Mouse (Mus musculus): ENCODE results near the gene Erc2. TPM values are rescaled to one million over a fixed set of nuclear protein-coding genes. Genes with fewer than 3 reads are reported as not detected.
A peak's percentile ranks its signal among the peaks of the same experiment; 100 is the strongest.

The Erc2 gene
- total RNA-seq, 1 experiment from 2014 or later = not detected

DNA sequence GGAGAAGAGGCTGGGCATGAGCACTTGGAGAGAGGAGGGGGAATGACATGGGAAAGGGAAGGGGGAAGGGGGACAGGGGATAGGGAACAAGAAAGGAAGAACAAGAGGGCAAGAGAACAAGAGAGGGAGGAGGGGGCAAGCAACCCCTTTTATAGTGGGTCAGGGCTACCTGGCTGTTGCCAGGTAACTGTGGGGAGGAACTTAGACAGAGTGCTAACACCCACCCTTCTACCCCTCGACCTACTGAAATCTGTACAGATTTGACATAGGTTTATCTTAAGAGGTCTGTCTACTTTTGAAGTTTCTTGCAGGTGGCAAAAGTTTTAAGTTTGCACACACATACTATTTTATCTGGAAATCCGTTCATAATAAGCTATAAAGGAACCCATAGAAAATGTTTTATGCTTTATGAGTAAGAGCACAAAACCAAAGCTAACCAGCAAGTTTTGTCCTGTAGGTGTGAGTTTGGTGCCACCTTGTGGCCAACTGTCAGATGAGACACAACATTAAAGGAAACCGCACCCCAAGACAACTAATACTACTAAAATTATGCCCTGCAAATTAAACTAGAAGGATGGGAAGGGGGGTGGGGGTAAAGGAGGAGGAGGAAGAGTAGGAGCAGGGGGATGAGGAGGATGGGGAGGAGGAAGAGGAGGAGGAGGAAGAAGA lies 119.2 kb downstream of the Erc2 start:
- ATAC-seq (replicated peaks; ENCODE audit: insufficient number of reproducible peaks, low FRiP score, low TSS enrichment, poor library complexity, severe bottlenecking) = no peak

DNA sequence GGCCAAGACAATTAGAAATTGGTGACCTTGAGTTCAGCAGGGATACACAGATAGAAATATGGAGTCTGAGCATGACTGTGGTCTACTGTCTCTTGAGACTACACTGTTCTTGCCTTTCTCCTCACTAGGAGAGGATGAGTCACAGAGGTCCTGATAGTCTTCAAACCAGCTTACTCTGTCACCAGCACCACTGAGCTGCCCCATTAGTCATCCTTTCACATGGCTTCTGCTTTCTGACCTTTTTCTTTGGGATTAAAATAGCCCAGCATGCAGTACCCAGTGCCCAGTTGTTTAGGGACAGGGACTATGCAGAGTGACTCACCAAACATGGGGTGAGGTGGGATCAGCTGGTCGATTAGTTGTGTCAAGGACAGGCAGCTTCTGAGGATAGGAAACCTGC lies 132.1 kb downstream of the Erc2 start:
- ATAC-seq (replicated peaks; ENCODE audit: insufficient number of reproducible peaks, low FRiP score, low TSS enrichment, poor library complexity, severe bottlenecking) = no peak

DNA sequence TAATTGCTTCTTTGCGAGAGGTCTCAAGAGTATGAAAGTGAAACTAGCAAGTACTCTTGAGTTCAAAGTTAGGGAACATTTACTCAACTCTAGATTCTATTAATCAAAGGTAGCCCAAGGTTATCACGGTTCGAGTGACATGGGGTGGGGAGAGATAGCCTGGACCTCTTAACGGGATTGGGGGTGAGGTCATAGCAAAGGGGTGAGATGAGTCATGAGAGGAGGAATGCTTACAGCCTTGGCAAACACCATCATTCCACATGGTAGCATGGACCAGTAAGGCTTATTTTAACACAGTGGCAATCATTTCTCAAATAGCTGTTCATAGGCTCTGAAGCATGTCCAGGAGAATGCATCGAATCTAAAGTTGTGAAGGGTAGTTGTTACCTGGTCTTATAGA lies 134.7 kb downstream of the Erc2 start:
- no peak for ATAC-seq (replicated peaks; ENCODE audit: insufficient number of reproducible peaks, low FRiP score, low TSS enrichment, poor library complexity, severe bottlenecking)

DNA sequence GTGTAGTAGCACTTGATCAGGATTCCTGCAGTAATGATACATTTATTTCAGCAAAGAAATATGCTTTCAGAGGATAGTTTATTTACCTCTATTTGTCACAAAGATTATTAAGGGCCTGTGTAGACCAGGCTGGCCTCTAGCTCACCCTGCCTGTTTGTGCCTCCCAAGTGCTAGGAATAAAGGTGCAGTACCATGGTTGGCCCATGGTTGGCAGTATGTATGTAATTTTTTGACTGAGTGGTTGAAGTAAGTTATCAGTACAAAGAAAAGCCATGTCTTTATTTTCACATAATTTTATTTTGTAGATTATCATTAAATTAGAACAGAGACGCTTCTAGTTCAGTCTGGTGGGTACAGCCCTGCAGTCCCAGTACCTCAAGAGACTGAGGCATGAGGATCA lies 136.0 kb downstream of the Erc2 start:
- no peak for ATAC-seq (replicated peaks; ENCODE audit: insufficient number of reproducible peaks, low FRiP score, low TSS enrichment, poor library complexity, severe bottlenecking)

DNA sequence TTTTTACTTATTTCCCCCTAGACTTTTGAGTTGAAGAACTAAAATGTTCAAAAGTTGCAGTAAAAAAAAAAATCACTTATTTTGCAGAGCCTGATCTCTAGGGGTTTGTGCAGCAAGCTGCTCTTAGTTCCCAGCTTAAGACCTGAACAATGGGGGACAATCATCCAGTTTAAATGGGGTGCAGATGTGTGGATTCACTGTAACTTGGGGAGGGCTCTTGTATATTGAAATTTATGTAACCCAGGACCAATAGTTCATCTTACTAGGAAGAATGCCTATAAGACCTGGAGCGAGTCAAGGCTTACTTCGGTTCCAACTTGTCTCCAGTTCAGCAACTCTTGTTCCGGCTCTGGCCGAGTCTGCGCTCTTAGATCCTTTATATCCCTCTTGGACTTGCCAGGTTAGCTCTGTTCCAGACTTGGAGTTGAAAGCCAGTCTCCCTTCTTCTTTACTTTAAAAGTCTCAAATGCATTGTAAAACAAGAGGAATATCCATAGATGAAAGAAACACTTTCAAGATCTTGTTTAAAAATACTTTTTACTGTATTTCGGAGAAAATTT lies 136.9 kb downstream of the Erc2 start:
- ATAC-seq (replicated peaks; ENCODE audit: insufficient number of reproducible peaks, low FRiP score, low TSS enrichment, poor library complexity, severe bottlenecking) = no peak

DNA sequence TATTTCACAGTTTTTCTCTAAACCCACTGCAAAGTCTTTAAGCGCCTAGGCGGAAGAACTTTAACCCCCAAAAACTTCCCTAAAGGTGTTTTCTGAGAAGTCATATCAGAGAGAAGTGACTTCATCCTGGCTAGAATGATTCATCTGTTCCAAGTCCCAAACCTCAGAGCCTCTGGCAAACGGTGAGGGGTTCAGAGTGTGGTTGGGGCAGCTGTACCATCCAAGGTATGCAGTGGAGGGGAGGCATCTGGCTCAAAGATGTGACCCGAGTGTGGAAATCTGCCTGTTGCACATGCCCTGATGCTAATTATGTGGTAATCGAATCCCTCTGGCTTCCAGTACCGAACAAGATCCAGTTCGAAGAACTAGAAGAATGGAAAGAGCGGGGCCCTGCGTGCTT lies 137.8 kb downstream of the Erc2 start:
- ATAC-seq (replicated peaks; ENCODE audit: insufficient number of reproducible peaks, low FRiP score, low TSS enrichment, poor library complexity, severe bottlenecking) = no peak

DNA sequence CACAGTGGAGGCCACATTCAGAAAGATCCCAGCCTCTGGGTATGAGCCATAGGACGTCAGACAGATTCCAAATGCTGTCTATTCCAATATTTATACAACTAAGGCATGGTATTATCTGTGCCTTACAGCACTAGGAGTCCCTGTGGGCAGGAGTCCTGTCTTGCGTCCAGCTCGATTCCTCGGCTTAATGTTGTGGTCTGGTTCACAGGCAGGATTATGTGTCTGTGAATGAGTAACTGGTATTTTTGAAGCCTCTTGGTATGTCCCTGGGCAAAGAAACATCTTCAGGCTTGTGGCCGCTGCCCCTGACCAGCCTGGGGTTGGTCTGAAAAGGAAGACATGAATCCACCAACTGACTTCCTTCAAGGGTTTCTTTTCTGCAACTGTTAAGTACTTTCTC lies 153.1 kb downstream of the Erc2 start:
- no peak for ATAC-seq (replicated peaks; ENCODE audit: insufficient number of reproducible peaks, low FRiP score, low TSS enrichment, poor library complexity, severe bottlenecking)

DNA sequence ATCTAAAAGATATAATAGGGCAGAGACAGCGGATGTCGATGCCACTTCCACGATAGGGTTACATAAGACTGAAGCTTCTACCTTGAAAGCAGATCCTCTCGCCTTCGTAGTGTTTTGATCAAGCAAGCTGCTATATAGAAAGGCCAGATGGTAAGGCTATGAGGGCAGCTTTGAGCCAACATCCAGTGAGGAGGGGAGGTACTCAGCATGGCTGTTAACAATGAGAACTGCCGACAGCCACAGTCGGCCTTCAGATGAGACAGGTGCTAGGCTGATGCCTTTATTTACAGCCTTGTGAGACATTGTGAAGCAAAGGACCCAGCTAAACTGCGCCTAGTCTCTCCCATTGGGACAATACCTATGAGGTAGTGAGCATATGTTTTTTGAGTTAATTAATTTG lies 156.3 kb downstream of the Erc2 start:
- ATAC-seq (replicated peaks; ENCODE audit: insufficient number of reproducible peaks, low FRiP score, low TSS enrichment, poor library complexity, severe bottlenecking) = no peak

DNA sequence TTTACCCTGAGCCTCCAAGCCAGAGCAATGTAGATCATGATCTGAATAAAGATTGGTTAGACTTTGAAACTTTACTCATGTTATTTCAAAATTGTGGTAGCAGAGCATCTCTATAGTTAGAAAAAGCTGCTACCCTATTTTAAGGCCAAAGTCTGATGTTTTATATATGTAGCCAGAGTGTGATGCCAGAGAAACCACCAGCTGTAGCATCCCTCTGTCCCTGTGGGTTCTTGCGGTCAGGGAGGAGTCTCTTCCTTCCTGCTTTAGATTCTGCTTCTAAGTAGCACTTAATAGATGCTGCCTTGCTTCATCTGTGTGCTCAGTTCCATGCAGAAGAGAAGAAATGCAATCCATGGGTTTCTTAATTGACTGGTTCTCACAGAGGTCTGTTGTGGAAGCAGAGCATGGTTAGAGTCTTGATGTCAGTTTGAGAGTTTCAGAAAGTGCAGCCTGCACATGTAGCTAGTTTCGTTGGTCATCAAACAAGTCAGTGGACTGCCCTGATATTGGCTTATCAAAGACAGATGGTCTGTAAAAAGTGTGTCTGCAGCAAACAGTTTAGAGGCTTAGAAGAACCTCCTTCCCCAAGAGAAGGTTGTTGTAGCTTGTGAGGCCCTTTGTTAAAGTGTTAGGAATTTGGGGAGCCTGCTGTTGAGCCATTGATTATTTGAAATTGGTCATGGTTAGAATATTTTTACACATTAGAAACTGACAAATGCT lies 156.9 kb downstream of the Erc2 start:
- no peak for ATAC-seq (replicated peaks; ENCODE audit: insufficient number of reproducible peaks, low FRiP score, low TSS enrichment, poor library complexity, severe bottlenecking)

DNA sequence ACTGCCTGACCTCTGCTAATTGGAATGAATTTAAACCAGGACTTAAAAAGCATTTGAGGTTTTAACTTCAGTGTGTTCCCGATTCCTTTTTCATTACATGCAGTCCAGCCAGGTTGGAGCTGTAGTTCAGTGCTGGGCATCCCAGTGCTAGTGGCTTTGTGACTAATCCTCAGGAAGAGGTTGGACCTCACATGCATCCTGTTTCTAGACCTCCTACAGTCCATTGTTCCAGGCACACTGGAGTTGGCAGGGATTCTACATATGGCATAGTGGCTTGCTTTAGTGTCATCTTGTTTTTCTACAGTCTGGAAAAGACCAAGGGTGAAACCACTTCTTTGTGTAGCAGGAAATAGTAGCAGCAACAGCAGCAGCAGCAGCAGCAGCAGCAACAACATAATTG lies 159.0 kb downstream of the Erc2 start:
- ATAC-seq (replicated peaks; ENCODE audit: insufficient number of reproducible peaks, low FRiP score, low TSS enrichment, poor library complexity, severe bottlenecking) = no peak

DNA sequence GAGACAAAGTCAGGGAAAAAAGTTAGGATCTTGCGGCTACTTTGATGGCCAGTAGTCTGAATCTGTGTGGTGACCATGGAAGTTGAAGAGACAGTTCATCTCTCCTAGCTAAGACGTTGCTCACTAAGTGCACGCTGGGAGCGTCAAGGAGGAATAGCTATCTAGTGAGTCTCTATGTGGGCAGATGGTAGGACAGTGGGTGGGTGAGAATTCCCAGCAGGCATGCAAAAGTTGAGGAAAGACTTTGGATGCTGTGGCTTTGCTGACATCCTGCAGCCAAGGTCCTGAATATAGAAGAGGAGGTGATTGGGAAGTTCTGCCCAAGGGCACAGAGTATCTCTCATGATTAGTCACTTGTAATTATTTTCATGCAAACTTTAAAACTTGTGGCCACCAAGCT lies 162.6 kb downstream of the Erc2 start:
- ATAC-seq (replicated peaks; ENCODE audit: insufficient number of reproducible peaks, low FRiP score, low TSS enrichment, poor library complexity, severe bottlenecking) = no peak

DNA sequence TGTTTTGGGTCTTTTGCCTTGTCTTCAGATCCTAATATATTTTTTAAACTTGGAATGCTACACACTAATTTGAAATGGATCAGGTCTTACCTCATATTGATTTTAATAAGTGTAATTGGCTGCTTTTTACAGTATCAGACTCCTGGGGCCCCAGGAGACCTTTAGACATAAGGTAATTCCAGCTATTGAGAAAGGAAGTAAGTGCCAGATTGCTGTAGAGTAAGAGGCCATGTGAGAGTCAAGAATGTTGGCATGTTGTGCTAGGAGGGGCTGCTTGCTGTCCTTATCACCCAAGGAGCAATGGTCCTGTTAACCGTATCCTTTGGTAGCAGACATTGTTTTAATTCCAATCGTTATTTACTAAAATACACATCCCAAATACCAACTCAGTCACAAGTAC lies 163.3 kb downstream of the Erc2 start:
- no peak for ATAC-seq (replicated peaks; ENCODE audit: insufficient number of reproducible peaks, low FRiP score, low TSS enrichment, poor library complexity, severe bottlenecking)

DNA sequence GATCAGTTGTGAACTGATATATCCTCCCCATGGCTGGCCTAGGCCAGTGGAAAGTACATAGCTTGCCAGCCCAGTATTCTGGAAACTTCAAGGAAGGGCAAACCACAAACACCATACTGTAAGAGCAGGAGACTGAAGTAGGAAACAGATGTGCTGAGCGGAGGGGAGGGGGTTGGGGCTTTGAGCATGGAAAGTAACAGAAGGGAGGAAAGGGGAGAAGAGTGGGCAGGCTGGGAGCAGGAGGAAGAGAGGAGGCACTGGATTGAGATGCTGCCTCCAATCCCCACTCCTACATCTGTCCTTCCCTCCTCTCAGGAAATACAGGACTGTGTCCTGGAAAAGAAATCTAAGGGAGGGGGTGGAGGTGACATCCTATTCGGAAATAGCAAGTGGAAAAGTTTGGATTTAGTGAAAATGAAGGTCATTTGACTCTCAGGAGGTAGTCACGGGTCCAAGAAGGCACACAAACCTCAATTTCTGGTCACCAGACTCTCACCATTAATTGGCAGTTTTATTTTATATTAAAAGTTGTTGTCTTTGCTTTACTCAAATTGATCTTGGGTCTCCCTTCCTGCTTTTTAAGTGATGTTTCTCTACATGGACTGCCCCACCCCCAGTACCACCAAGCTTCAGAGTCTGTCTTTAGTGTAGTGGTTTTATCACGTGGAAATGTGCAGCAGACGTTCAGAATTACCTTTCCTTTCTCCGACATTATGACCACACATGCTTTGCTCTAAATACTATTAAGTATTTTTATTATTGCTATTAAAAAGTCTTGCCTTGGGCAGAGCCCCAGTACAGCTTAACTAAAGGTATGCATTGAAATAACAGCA lies 167.1 kb downstream of the Erc2 start:
- no peak for ATAC-seq (replicated peaks; ENCODE audit: insufficient number of reproducible peaks, low FRiP score, low TSS enrichment, poor library complexity, severe bottlenecking)

DNA sequence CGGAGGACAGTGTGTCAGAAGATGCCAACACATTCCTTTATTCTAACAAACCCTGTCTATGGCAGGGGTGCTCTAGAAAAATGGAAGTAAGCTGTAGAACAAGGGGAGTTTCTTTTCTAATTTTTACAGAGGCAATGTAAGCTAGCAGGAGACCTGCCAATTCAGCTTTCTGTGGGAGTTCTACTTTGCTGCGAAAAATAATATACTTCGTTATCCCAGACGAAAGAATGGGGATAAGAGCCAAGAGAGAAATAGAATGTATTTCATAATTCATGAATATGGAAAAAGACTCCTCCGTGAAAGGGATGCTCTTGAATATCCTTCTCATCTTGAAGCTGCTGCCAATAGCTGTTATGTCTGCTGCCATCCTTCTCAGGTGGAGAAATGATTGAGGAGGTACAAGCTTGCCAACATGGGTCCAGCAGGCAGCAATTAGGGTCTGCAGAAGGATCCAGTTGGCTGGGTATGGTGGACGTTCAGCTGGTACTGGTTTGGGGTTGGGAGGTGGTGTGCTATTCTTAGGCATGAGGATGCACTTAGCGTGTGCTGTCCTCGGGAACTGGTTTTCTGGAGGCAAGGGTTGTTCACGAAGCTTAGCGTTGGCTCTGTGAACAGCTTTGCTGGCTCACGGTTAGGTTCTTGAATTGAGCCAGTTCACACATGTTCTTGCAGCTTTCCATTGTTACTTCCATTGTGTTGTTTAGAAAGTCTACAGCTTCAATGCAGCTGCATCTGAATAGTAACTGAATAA lies 176.1 kb downstream of the Erc2 start:
- no peak for ATAC-seq (replicated peaks; ENCODE audit: insufficient number of reproducible peaks, low FRiP score, low TSS enrichment, poor library complexity, severe bottlenecking)

DNA sequence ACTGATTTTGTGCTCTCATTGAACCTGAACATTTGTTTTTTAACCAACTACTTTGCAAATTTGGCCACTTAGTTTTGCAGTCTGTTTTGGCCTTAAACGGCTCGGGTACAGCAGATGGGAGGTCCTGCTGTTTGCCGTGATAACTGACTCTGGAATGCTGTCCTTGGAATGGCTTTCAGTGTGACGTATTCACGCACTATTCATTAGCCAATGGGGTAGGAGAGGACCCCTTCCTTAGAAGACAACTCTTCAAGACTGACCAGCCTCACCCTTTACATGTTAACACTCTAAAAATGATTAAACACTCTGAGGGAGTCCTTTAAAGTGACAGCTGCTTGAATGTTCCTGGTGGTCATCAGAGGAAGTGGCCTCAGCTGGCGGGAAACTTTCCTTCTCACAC lies 178.5 kb downstream of the Erc2 start:
- no peak for ATAC-seq (replicated peaks; ENCODE audit: insufficient number of reproducible peaks, low FRiP score, low TSS enrichment, poor library complexity, severe bottlenecking)

DNA sequence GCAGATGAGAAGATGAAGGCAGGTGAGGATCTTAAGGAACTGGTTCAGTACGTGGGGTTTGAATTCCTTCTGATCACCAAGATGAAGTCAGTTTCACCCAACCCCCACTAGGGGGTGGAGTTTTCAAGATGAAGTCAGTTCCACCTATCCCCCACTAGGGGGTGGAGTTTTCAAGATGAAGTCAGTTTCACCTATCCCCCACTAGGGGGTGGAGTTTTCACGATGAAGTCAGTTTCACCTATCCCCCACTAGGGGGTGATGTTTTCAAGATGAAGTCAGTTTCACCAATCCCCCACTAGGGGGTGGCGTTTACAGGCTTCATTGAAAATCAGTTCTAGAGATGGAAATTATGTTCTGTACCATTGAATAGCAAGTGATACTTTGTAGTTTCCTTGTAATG lies 181.7 kb downstream of the Erc2 start:
- ATAC-seq (replicated peaks; ENCODE audit: insufficient number of reproducible peaks, low FRiP score, low TSS enrichment, poor library complexity, severe bottlenecking) = peak; percentile 59

DNA sequence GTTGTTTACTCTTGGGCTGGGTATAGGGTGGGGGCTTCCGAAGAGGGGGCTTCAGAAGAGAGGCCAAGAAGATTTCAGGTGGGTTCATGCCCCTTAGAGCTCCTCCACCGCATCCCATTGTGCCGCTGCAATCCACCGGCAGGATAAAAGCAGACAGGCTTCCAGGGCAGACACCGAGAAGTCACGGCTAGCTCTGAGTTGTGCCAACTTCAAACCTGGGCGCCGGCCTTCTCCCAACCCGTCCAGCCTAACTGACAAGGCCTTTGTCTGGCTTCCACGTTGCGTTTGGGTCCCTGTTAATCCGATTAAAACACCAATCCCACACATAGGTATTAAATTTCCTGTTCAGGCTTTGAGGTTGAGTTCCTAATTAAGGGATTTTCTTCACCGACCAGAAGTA lies 182.8 kb downstream of the Erc2 start:
- no peak for ATAC-seq (replicated peaks; ENCODE audit: insufficient number of reproducible peaks, low FRiP score, low TSS enrichment, poor library complexity, severe bottlenecking)

DNA sequence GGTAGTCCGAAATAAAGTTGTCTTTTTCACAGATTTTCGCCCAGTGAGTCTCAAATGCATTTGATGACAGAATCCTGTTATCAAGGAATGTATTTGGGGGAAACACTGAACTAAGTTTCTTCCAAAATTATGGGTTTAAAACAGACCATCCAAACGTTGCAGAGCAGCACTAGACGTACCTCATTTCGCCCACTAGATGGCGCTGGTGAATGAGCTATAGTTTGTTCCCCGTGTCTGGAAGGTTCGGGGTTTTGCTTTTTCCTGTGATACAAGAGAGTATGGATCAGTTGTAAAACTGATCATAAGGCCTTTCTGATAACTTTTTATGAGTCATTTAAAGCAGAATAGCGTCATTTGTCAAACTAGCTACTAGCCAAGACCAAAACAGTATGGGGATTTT lies 185.9 kb downstream of the Erc2 start:
- ATAC-seq (replicated peaks; ENCODE audit: insufficient number of reproducible peaks, low FRiP score, low TSS enrichment, poor library complexity, severe bottlenecking) = no peak

DNA sequence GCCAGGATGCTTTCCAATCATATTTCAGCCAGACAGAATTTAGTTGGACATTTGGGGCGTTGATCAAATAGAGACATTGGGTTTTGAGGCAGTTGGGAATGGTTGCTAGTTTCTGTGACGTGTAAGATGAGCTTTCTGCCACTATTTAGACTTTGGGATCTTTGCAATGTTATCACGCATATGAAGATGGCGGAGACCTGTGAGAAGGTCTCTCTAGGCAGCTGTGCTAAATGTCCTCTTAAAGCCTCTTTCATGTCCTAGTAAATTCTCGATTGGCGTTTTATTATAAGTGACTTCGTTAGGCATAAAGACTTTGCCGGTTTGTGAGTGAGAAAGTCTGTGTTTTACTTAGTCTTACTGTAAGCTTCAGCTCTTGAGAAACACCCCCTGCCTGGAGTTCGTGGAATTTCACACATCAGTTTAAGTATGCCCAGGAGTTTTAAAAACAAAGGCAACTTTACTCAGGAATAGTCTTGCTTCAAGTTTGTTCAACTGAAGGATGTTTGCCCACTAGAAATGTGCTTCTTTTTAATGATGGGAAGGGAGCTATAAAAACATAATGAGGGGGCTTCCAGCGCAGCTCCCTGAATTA lies 186.4 kb downstream of the Erc2 start:
- ATAC-seq (replicated peaks; ENCODE audit: insufficient number of reproducible peaks, low FRiP score, low TSS enrichment, poor library complexity, severe bottlenecking) = no peak
